Mouse (Mus musculus) testis, adult 2 months (tissue): ENCODE data around the gene 4930449I24Rik. TPM values are rescaled to one million over a fixed set of nuclear protein-coding genes. Genes with fewer than 3 reads are reported as not detected.
A peak's percentile ranks its signal among the peaks of the same experiment; 100 is the strongest.
"Not testable (repeated sequence)": the region's sequence is repeated elsewhere in the genome, so short reads cannot be mapped to it uniquely, and the experiment has no call there.

Source experiments
- H3K27ac ChIP-seq: fragments of 200-500 bp; 2 replicates; pipeline ENCODE4 v1.5.1; 2012; ENCODE audit warnings: low read depth, low read length; ENCODE audit not compliant: control insufficient read depth, insufficient read depth
- H3K27me3 ChIP-seq: fragments of 200-500 bp; 2 replicates; pipeline ENCODE4 v1.6.1; 2012; ENCODE audit warnings: mild to moderate bottlenecking, low read length, moderate library complexity; ENCODE audit not compliant: control insufficient read depth, insufficient read depth
- H3K36me3 ChIP-seq: fragments of 200-500 bp; 2 replicates; pipeline ENCODE4 v1.6.1; 2012; ENCODE audit warnings: mild to moderate bottlenecking, low read length; ENCODE audit not compliant: control insufficient read depth, insufficient read depth
- H3K4me1 ChIP-seq: fragments of 200-500 bp; 2 replicates; pipeline ENCODE4 v1.6.1; 2012; ENCODE audit warnings: low read length; ENCODE audit not compliant: control insufficient read depth, insufficient read depth
- H3K4me3 ChIP-seq: fragments of 200-500 bp; 2 replicates; pipeline ENCODE4 v1.5.1; 2012; ENCODE audit warnings: low read depth, mild to moderate bottlenecking, low read length, moderate library complexity, mixed read lengths; ENCODE audit not compliant: control insufficient read depth
- polyA plus RNA-seq: library from polyadenylated mRNA; depleted of rRNA; stranded (reverse); fragments of >200 nt; gene quantifications from 2 replicates; pipeline ENCODE4 v1.2.3, GENCODE M21; 2012; rRNA removed

Gene 4930449I24Rik
- polyA plus RNA-seq, 1 experiment, result 37.4 TPM

- not testable (repeated sequence) for H3K27me3 ChIP-seq, H3K4me1 ChIP-seq, H3K27ac ChIP-seq, H3K4me3 ChIP-seq, H3K36me3 ChIP-seq
These were observed 11.6 kb downstream of the 4930449I24Rik start, which contains the start of gene Gm3402 for GRCm38 (mm10) chr5:146513823-146514222. TSS of gene Gm3402 (plus strand) at chr5:146514123.

- H3K4me3 ChIP-seq, result peak within 1 kb of the TSS; percentile 67
- not testable (repeated sequence) for H3K36me3 ChIP-seq, H3K4me1 ChIP-seq, H3K27ac ChIP-seq, H3K27me3 ChIP-seq
These were observed 23.3 kb downstream of the 4930449I24Rik start, which contains the start of gene Gm3404 for GRCm38 (mm10) chr5:146525501-146525900. TSS of gene Gm3404 (plus strand) at chr5:146525801.

- H3K36me3 ChIP-seq, H3K27me3 ChIP-seq, H3K27ac ChIP-seq, H3K4me1 ChIP-seq, H3K4me3 ChIP-seq: not testable (repeated sequence)
These were observed 35.1 kb downstream of the 4930449I24Rik start, which contains the start of gene Gm3409 for GRCm38 (mm10) chr5:146537347-146537746. TSS of gene Gm3409 (plus strand) at chr5:146537647.

Other genes starting within 250 kb of the 4930449I24Rik start
- gene Wasf3, start 117.4 kb upstream of the 4930449I24Rik start, polyA plus RNA-seq, result 5.0 and 5.3 TPM in 2 replicates
- 14.2 and 14.7 TPM in 2 replicates for gene Gm6408, start 20.4 kb upstream of the 4930449I24Rik start, polyA plus RNA-seq
- gene Gm6370, start 11.0 kb upstream of the 4930449I24Rik start, polyA plus RNA-seq, result 54.1 and 57.5 TPM in 2 replicates
- gene Gm3402, start 11.7 kb downstream of the 4930449I24Rik start, polyA plus RNA-seq, result 43.3 and 48.5 TPM in 2 replicates
- 30.0 and 34.6 TPM in 2 replicates for gene Gm3404, start 23.4 kb downstream of the 4930449I24Rik start, polyA plus RNA-seq
- gene Gm3409, start 35.2 kb downstream of the 4930449I24Rik start, polyA plus RNA-seq, result 25.7 and 27.9 TPM in 2 replicates
- 40.1 and 52.1 TPM in 2 replicates for gene Gm3415, start 53.7 kb downstream of the 4930449I24Rik start, polyA plus RNA-seq
- not detected in 2 replicates for gene Gpr12, start 82.8 kb downstream of the 4930449I24Rik start, polyA plus RNA-seq